Mouse (Mus musculus) liver, embryonic 12.5 days (tissue): ENCODE data around the gene Itga2b. TPM values are rescaled to one million over a fixed set of nuclear protein-coding genes. Genes with fewer than 3 reads are reported as not detected.

Source experiments
- ATAC-seq: fragments of 200-750 bp; cut with Nextera tagmentation; 2 replicates; pipeline ENCODE4 v1.8.0; 2017; ENCODE audit warnings: moderate number of reproducible peaks, mild to moderate bottlenecking, moderate library complexity
- H3K27ac ChIP-seq: fragments of 300-500 bp; sonication (generic); 2 replicates; pipeline ENCODE4 v1.5.1; 2016; ENCODE audit warnings: mild to moderate bottlenecking
- H3K27me3 ChIP-seq: fragments of 300-500 bp; sonication (generic); replicated peaks from 2 replicates; pipeline ENCODE4 v1.6.1; 2016; ENCODE audit warnings: mild to moderate bottlenecking, moderate library complexity
- H3K36me3 ChIP-seq: fragments of 300-500 bp; sonication (generic); 2 replicates; pipeline ENCODE4 v1.6.1; 2016; ENCODE audit warnings: mild to moderate bottlenecking, moderate library complexity
- H3K4me1 ChIP-seq: fragments of 300-500 bp; sonication (generic); 2 replicates; pipeline ENCODE4 v1.6.1; 2016
- H3K4me2 ChIP-seq: fragments of 300-500 bp; sonication (generic); 2 replicates; pipeline ENCODE4 v1.6.1; 2016; ENCODE audit warnings: mild to moderate bottlenecking, moderate library complexity
- H3K4me3 ChIP-seq: fragments of 300-500 bp; sonication (generic); 2 replicates; pipeline ENCODE4 v1.5.1; 2016; ENCODE audit warnings: mild to moderate bottlenecking, moderate library complexity
- H3K9ac ChIP-seq: fragments of 300-500 bp; sonication (generic); 2 replicates; pipeline ENCODE4 v1.6.1; 2016; ENCODE audit warnings: mild to moderate bottlenecking, moderate library complexity
- H3K9me3 ChIP-seq: fragments of 300-500 bp; sonication (generic); replicated peaks from 2 replicates; pipeline ENCODE4 v1.6.1; 2016; ENCODE audit warnings: mild to moderate bottlenecking, moderate library complexity
- WGBS: fragments of 180-500 bp; shearing (Covaris S2); methylation state at CpG from one replicate; pipeline ENCODE4 v1.1.7; 2016; ENCODE audit not compliant: insufficient replicate concordance; 5-methylcytosine and 5-hydroxymethylcytosine counted together
- polyA plus RNA-seq: library from polyadenylated mRNA; unstranded; fragments of >200 nt; fragmentation: Nextera tagmentation; extraction: Ambion mirVana; gene quantifications from 2 replicates; pipeline ENCODE4 v1.2.1, GENCODE M21; 2016

Gene Itga2b
- 82.1 and 88.2 TPM in 2 replicates for polyA plus RNA-seq

- H3K9ac ChIP-seq: peak within 1 kb of the TSS; percentile 75
- H3K36me3 ChIP-seq: no peaks in the 10 kb centered on the region; the same call in 1 of the 2 replicates
- H3K27ac ChIP-seq: peak within 1 kb of the TSS; percentile 89
- peak within 1 kb of the TSS; percentile 60 for H3K4me3 ChIP-seq
- ATAC-seq: peak; percentile 84
- H3K4me2 ChIP-seq: peak within 1 kb of the TSS; percentile 97
- peaks cover 60% of the 10 kb centered on the region for H3K4me1 ChIP-seq
- no peaks in the 10 kb centered on the region for H3K9me3 ChIP-seq
- 7% methylated on average over 11 of the region's 11 CpGs for WGBS
- 0 out of 2 replicates have a peak, but pooled peaks cover 6% of the 10 kb centered on the region for H3K27me3 ChIP-seq
Measured at GRCm38 (mm10) chr11:102469648-102470357, at the start of gene Itga2b. TSS of gene Itga2b (minus strand) at chr11:102470122.

GRCm38 (mm10) chr11:102514793-102515424 lies 45.0 kb upstream of the Itga2b start:
- 94% methylated on average over 1 of the region's 1 CpGs for WGBS
- ATAC-seq: no peak
- Histone ChIP-seq H3K9ac (no peak overlapping the region), H3K4me3 (no peak overlapping the region), H3K27ac (no peak overlapping the region), H3K9me3 (no peaks in the 10 kb centered on the region), H3K36me3 (peaks cover 57% of the 10 kb centered on the region), H3K27me3 (no peaks in the 10 kb centered on the region), H3K4me1 (no peaks in the 10 kb centered on the region), H3K4me2 (no peak overlapping the region)

DNA sequence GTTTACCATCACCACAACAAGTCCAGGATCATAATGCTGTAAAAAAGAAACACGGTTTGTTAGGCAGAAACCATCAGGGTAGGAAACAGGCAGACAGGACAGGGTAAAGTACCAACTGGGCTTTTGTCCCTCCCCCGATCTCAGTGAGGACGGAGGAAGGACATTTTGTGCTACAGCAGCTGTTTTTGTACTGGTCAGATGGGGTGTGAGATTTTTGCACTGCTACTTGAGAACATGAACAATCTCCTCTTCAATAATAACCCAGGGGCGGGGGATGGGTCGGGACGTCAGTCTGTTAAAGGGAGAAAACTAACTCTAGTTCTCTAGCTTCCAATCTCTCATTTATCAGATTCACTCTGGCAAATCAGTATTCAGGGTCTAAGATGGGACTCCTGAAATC lies 40.3 kb upstream of the Itga2b start:
- Histone ChIP-seq H3K4me2 (no peak overlapping the region), H3K9me3 (no peaks in the 10 kb centered on the region), H3K4me3 (no peak overlapping the region), H3K36me3 (peaks cover 53% of the 10 kb centered on the region), H3K9ac (no peak overlapping the region), H3K4me1 (no peaks in the 10 kb centered on the region), H3K27me3 (no peaks in the 10 kb centered on the region), H3K27ac (no peak overlapping the region)
- ATAC-seq: no peak
- whole genome bisulfite sequencing: 82% methylated on average over 6 of the region's 6 CpGs

GRCm38 (mm10) chr11:102496732-102497131 lies 26.8 kb upstream of the Itga2b start:
- Histone ChIP-seq H3K4me3 (no peak overlapping the region), H3K4me2 (no peak overlapping the region), H3K27me3 (no peaks in the 10 kb centered on the region), H3K9ac (no peak overlapping the region), H3K9me3 (no peaks in the 10 kb centered on the region), H3K4me1 (peaks cover 11% of the 10 kb centered on the region), H3K27ac (no peak overlapping the region), H3K36me3 (peaks cover 85% of the 10 kb centered on the region)
- WGBS: 65% methylated on average over 2 of the region's 2 CpGs
- no peak for ATAC-seq

- H3K9ac ChIP-seq: no peak overlapping the region
- peaks cover 79% of the 10 kb centered on the region for H3K36me3 ChIP-seq
- H3K27ac ChIP-seq: no peak overlapping the region
- no peak overlapping the region for H3K4me3 ChIP-seq
- no peaks in the 10 kb centered on the region for H3K27me3 ChIP-seq
- H3K4me1 ChIP-seq: peaks cover 11% of the 10 kb centered on the region
- H3K9me3 ChIP-seq: no peaks in the 10 kb centered on the region
- 87% methylated on average over 2 of the region's 2 CpGs for WGBS
- H3K4me2 ChIP-seq: no peak overlapping the region
- ATAC-seq: no peak
Measured at GRCm38 (mm10) chr11:102496206-102496605, 26.3 kb upstream of the Itga2b start.

DNA sequence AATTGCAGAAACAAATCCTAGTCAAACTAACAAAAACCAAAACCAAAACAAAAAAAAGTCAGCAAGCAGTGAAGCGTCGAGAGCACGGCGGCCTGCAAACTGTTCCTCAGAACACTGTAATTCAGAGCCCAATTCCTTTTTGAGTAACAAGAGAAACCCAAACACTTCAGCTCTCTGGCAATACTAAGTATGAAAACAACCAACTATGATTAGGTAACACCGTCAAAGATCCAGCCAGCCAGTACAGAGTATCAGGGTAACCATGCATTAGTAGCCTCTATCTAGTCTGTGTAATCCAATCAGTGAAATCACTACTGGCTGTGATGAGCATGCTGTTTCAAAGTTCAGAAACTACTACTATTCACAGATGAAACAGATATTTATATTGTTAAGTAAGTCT lies 25.8 kb upstream of the Itga2b start:
- H3K27me3 ChIP-seq: no peaks in the 10 kb centered on the region
- peaks cover 75% of the 10 kb centered on the region for H3K36me3 ChIP-seq
- H3K4me1 ChIP-seq: peaks cover 11% of the 10 kb centered on the region
- WGBS: 91% methylated on average over 5 of the region's 5 CpGs
- H3K9ac ChIP-seq: no peak overlapping the region
- H3K4me2 ChIP-seq: no peak overlapping the region
- ATAC-seq: no peak
- H3K4me3 ChIP-seq: no peak overlapping the region
- H3K27ac ChIP-seq: no peak overlapping the region
- H3K9me3 ChIP-seq: no peaks in the 10 kb centered on the region

DNA sequence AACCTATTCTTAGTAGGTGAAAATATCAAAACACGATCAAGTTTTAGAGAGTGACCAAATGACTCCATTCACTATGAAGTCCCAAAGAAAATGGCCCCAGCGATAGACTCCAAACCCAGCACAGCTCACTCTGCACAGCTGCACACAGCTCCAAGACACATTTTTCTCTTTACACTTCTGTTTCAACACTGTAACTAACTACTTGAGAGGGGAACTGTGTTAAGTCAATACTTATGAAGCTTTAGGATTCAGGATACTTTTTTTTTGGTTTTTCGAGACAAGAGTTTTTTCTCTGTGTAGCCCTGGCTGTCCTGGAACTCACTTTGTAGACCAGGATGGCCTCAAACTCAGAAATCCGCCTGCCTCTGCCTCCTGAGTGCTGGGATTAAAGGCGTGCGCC lies 25.2 kb upstream of the Itga2b start:
- H3K36me3 ChIP-seq: peaks cover 69% of the 10 kb centered on the region
- H3K9me3 ChIP-seq: no peaks in the 10 kb centered on the region
- H3K4me1 ChIP-seq: peaks cover 11% of the 10 kb centered on the region
- 87% methylated on average over 6 of the region's 6 CpGs for WGBS
- no peaks in the 10 kb centered on the region for H3K27me3 ChIP-seq
- no peak overlapping the region for H3K27ac ChIP-seq
- H3K4me3 ChIP-seq: no peak overlapping the region
- no peak overlapping the region for H3K4me2 ChIP-seq
- H3K9ac ChIP-seq: no peak overlapping the region
- no peak for ATAC-seq

GRCm38 (mm10) chr11:102494063-102494650 lies 24.2 kb upstream of the Itga2b start:
- Histone ChIP-seq H3K27me3 (no peaks in the 10 kb centered on the region), H3K27ac (no peak overlapping the region), H3K4me2 (no peak overlapping the region), H3K9me3 (no peaks in the 10 kb centered on the region), H3K9ac (no peak overlapping the region), H3K36me3 (peaks cover 60% of the 10 kb centered on the region), H3K4me1 (peaks cover 11% of the 10 kb centered on the region), H3K4me3 (no peak overlapping the region)
- whole genome bisulfite sequencing: 55% methylated on average over 7 of the region's 7 CpGs
- no peak for ATAC-seq

DNA sequence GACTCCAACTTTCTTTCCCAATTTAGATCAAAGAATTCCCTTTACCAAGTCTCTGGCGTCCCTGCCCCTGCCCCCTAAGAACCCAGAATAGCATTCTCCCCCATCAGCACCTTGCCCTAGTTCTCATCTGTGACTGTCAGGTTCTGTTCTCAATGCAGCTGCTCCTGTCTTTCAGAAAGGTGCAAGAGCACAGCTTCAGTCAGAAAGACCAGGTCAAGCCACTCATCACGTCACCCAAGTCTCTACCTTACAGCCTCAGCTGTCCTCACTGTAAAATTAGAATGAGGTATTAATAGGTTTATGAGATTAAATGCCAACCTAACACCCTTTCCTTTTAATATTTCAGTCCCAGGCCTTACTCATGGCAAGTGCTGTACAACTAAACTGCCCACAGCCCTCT lies 23.3 kb upstream of the Itga2b start:
- Histone ChIP-seq H3K27ac (no peak overlapping the region), H3K9me3 (no peaks in the 10 kb centered on the region)
- WGBS: 87% methylated on average over 2 of the region's 2 CpGs

GRCm38 (mm10) chr11:102487901-102488300 lies 18.0 kb upstream of the Itga2b start:
- Histone ChIP-seq H3K4me1 (peaks cover 19% of the 10 kb centered on the region), H3K4me3 (no peak overlapping the region), H3K4me2 (no peak overlapping the region), H3K36me3 (peaks cover 54% of the 10 kb centered on the region), H3K27ac (no peak overlapping the region), H3K9ac (no peak overlapping the region), H3K27me3 (no peaks in the 10 kb centered on the region), H3K9me3 (no peaks in the 10 kb centered on the region)
- no peak for ATAC-seq
- WGBS: 49% methylated on average over 2 of the region's 2 CpGs

More for the DNA sequence above, 23.3 kb upstream of the Itga2b start:
- no peak for ATAC-seq
- H3K4me1 ChIP-seq: peaks cover 18% of the 10 kb centered on the region
- no peaks in the 10 kb centered on the region for H3K27me3 ChIP-seq
- no peak overlapping the region for H3K9ac ChIP-seq
- peaks cover 54% of the 10 kb centered on the region for H3K36me3 ChIP-seq
- H3K4me3 ChIP-seq: no peak overlapping the region
- H3K4me2 ChIP-seq: no peak overlapping the region

DNA sequence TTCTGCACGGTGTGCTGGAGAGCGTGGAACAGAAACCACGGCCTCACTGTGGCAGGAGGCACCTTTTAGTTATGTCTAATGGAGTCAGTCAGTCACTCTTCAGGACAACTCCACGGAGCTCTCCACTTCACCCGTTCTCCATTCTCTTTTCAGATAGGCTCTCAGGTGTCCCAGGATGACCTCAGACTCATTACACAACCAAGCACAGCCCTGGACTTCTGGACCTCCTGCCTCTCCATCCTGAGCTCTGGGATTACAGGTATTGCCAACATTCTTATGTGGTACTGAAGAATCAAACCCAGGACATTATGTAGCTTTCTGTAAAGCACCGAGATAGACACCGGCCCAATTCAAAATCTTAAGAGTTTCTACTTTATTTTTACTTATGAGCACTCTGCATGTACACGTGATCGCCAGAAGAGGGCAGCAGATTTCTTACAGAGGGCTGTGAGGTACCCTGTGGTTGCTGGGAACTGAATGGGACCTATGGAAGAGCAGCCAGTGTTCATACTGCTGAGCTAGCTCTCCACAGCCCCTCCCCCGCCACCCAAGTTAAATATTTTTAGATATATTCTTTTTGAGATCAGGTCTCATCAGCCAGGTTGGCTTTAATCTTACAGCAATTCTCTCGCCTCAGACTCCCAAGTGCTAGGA lies 16.9 kb upstream of the Itga2b start:
- 60% methylated on average over 11 of the region's 11 CpGs for WGBS
- peaks cover 56% of the 10 kb centered on the region for H3K36me3 ChIP-seq
- H3K27ac ChIP-seq: no peak overlapping the region
- no peak overlapping the region for H3K4me3 ChIP-seq
- ATAC-seq: peak; percentile 65; the same call in 1 of the 2 replicates
- no peak overlapping the region for H3K9ac ChIP-seq
- no peaks in the 10 kb centered on the region for H3K27me3 ChIP-seq
- H3K4me1 ChIP-seq: peaks cover 19% of the 10 kb centered on the region
- no peaks in the 10 kb centered on the region for H3K9me3 ChIP-seq
- no peak overlapping the region for H3K4me2 ChIP-seq

- H3K36me3 ChIP-seq: peaks cover 88% of the 10 kb centered on the region
- no peaks in the 10 kb centered on the region for H3K9me3 ChIP-seq
- no peak for ATAC-seq
- no peak overlapping the region for H3K4me3 ChIP-seq
- H3K9ac ChIP-seq: no peak overlapping the region
- H3K27me3 ChIP-seq: no peaks in the 10 kb centered on the region
- H3K4me2 ChIP-seq: no peak overlapping the region
- no peak overlapping the region for H3K27ac ChIP-seq
- 49% methylated on average over 10 of the region's 10 CpGs for WGBS
- 0 out of 2 replicates have a peak, but pooled peaks cover 1% of the 10 kb centered on the region for H3K4me1 ChIP-seq
Measured at GRCm38 (mm10) chr11:102481779-102482178, 11.9 kb upstream of the Itga2b start.
